Mouse (Mus musculus) hindbrain, embryonic 16.5 days (tissue): ENCODE data around the gene Ctdnep1. TPM values are rescaled to one million over a fixed set of nuclear protein-coding genes. Genes with fewer than 3 reads are reported as not detected.
A peak's percentile ranks its signal among the peaks of the same experiment; 100 is the strongest.
"Not testable (repeated sequence)": the region's sequence is repeated elsewhere in the genome, so short reads cannot be mapped to it uniquely, and the experiment has no call there.

Experiments
- ATAC-seq: fragments of 200-750 bp; cut with Nextera tagmentation; 2 replicates; pipeline ENCODE4 v1.8.0; 2017; ENCODE audit warnings: moderate TSS enrichment, moderate library complexity
- H3K27ac ChIP-seq: fragments of 300-500 bp; sonication (generic); 2 replicates; pipeline ENCODE4 v1.5.1; 2014; ENCODE audit warnings: low read depth, mild to moderate bottlenecking, control low read depth, low read length, moderate library complexity
- H3K27me3 ChIP-seq: fragments of 300-500 bp; sonication (generic); replicated peaks from 2 replicates; pipeline ENCODE4 v1.6.1; 2014; ENCODE audit warnings: low read length; ENCODE audit not compliant: control insufficient read depth, insufficient read depth
- H3K36me3 ChIP-seq: fragments of 300-500 bp; sonication (generic); 2 replicates; pipeline ENCODE4 v1.6.1; 2014; ENCODE audit warnings: mild to moderate bottlenecking, low read length, moderate library complexity, mixed read lengths; ENCODE audit not compliant: control insufficient read depth, insufficient read depth
- H3K4me1 ChIP-seq: fragments of 300-500 bp; sonication (generic); 2 replicates; pipeline ENCODE4 v1.6.1; 2014; ENCODE audit warnings: low read depth, low read length; ENCODE audit not compliant: control insufficient read depth, insufficient read depth
- H3K4me2 ChIP-seq: fragments of 300-500 bp; sonication (generic); 2 replicates; pipeline ENCODE4 v1.6.1; 2014; ENCODE audit warnings: mild to moderate bottlenecking, low read length, control low read depth, moderate library complexity
- H3K4me3 ChIP-seq: fragments of 300-500 bp; sonication (generic); 2 replicates; pipeline ENCODE4 v1.5.1; 2014; ENCODE audit warnings: mild to moderate bottlenecking, low read length, control low read depth, moderate library complexity
- H3K9ac ChIP-seq: fragments of 300-500 bp; sonication (generic); 2 replicates; pipeline ENCODE4 v1.6.1; 2014; ENCODE audit warnings: low read depth, mild to moderate bottlenecking, control low read depth, low read length, moderate library complexity
- H3K9me3 ChIP-seq: fragments of 300-500 bp; sonication (generic); 2 replicates; pipeline ENCODE4 v1.6.1; 2014; ENCODE audit warnings: mild to moderate bottlenecking, low read length, moderate library complexity; ENCODE audit not compliant: control insufficient read depth
- WGBS: fragments of 180-500 bp; shearing (Covaris S2); extraction: QIAGEN DNeasy Blood & Tissue Kit; methylation state at CpG from one replicate; pipeline ENCODE4 v1.1.7; 2014; 5-methylcytosine and 5-hydroxymethylcytosine counted together
- polyA plus RNA-seq: library from polyadenylated mRNA; unstranded; fragments of >200 nt; fragmentation: Nextera tagmentation; extraction: Ambion mirVana; gene quantifications from 2 replicates; pipeline ENCODE4 v1.2.1, GENCODE M21; 2015

Ctdnep1 gene
- polyA plus RNA-seq, 1 experiment from 2014 or later: 26.9 TPM

DNA sequence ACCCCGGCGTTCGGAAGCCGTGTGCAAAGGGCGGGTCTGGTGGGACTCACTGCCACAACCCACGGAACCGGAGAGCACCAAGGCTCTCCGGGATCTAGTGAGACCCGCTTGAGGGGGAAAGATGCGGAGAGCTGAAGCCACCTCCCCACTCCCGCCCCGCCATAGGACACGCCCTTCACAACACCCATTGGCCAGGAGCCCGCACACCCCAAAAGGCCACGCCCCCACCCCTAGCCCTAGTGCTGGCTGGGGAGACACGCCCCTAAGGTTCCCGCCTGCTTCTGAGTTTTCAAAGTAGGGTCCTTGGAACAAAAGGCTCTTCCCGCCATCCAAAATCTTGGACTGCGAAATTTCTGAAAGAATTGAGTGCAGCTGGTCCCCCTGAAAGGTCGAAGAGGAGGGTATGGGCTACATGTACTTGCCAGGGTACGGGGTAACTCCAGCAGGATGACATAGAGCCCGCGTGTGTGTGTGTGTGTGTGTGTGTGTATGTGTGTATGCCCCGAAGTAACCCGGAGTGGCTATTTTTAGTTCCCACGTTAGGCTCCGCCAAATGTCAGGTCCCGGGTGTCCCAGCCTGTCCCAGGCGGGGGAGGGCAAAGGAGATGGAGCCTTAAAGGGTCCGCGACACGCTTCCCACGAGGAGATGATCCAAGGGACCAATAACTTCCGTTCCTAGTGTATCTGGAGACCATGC is 32.7 kb upstream of the Ctdnep1 start, which contains the start of gene Slc2a4:
Gene Slc2a4 (minus strand): TSS at position 123 of the 697 bp plus-strand sequence.
- Histone ChIP-seq H3K27ac (0 out of 2 replicates have a peak within 1 kb of the TSS, but pooled peaks have one; percentile 34), H3K9me3 (no peaks in the 10 kb centered on the region), H3K27me3 (peaks cover 3% of the 10 kb centered on the region), H3K4me3 (peak within 1 kb of the TSS; percentile 50), H3K4me1 (peaks cover 8% of the 10 kb centered on the region), H3K36me3 (no peaks in the 10 kb centered on the region), H3K4me2 (peak within 1 kb of the TSS; percentile 65), H3K9ac (peak within 1 kb of the TSS; percentile 59)
- WGBS: 0% methylated on average over 34 of the region's 34 CpGs
- ATAC-seq: peak; percentile 92

DNA sequence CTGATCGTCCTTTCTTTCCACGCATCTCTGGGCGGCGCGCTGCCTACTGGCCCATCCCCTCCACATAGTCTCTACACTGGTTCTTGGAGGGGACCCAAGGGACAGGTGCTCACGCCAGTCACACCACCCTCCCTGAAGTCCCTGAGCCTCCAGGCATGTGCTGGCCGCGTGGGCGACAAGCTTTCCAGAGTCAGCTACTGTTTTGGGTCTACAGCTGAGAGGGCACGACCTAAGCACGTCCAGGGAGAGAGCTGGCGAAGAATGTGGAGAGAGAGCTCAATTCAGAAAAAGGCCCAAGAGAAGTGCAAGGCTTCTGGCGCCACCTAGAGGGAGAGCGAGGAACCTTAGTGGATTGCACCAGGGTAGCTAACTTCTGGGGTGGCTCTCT is 32.2 kb upstream of the Ctdnep1 start:
- H3K36me3 ChIP-seq: no peaks in the 10 kb centered on the region
- H3K9me3 ChIP-seq: no peaks in the 10 kb centered on the region
- 0% methylated on average over 14 of the region's 14 CpGs for WGBS
- no peak overlapping the region for H3K9ac ChIP-seq
- H3K4me3 ChIP-seq: peak overlapping the region; percentile 50
- peaks cover 8% of the 10 kb centered on the region for H3K4me1 ChIP-seq
- 0 out of 2 replicates have a peak overlapping the region, but pooled peaks have one; percentile 3 for H3K27ac ChIP-seq
- peak; percentile 50 for ATAC-seq
- H3K4me2 ChIP-seq: peak overlapping the region; percentile 65
- H3K27me3 ChIP-seq: peaks cover 3% of the 10 kb centered on the region

DNA sequence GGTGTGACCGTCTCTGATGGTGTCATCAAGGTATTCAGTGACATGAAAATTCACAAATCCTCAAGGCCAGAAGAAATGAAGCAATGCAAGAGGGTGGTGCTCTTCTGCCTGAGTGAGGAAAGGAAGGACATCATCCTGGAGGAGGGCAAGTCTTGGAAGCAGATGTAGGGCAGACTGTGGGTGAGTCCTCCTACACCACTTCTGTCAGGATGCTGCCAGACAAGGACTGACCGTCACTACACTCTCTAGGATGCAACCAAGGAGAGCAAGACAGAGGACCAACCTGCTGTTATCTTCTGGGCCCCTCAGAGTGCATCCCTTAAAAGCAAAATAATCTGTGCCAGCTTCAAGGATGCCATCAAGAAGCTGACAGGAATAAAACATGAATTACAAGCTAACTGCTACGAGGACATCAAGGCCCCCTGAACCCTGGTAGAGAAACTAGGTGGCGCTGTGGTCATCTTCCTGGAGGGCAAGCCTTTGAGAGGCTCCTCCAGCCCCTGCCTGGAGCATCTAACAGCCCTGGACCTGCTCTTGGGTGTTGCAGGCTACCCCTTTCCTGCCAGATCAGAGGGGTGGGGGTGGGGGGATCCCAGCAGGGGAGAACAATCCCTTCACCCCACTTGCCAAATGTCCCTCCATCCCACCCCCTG is 30.0 kb upstream of the Ctdnep1 start:
- H3K9me3 ChIP-seq: no peaks in the 10 kb centered on the region
- no peak overlapping the region for H3K9ac ChIP-seq
- H3K4me2 ChIP-seq: no peak overlapping the region
- no peaks in the 10 kb centered on the region for H3K36me3 ChIP-seq
- no peak for ATAC-seq
- H3K4me3 ChIP-seq: no peak overlapping the region
- H3K4me1 ChIP-seq: peaks cover 8% of the 10 kb centered on the region
- 42% methylated on average over 4 of the region's 4 CpGs for WGBS
- H3K27ac ChIP-seq: no peak overlapping the region
- peaks cover 3% of the 10 kb centered on the region for H3K27me3 ChIP-seq

DNA sequence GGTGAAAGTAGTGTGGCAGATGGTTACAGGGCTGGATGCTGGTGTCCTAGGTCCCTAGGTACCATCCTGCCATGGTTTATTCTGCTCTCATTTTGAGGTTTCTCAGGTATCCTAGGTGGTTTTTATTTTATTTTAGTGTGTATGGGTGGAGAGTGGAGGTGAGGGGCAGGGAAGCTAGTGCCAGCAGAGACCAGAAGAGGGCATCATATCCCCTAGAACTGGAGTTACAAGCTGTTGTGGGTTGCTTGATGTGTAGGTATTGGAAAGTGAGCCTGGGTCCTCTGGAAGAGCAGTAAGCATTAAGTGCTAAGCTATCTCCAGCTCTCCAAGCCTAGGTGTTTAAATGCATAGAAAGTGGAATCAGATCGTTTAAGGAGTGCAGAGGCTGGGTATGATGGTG is 28.7 kb upstream of the Ctdnep1 start:
- Histone ChIP-seq H3K4me2 (no peak overlapping the region), H3K27ac (no peak overlapping the region), H3K27me3 (peaks cover 6% of the 10 kb centered on the region), H3K9me3 (no peaks in the 10 kb centered on the region), H3K36me3 (no peaks in the 10 kb centered on the region), H3K9ac (no peak overlapping the region), H3K4me3 (no peak overlapping the region), H3K4me1 (peaks cover 8% of the 10 kb centered on the region)
- WGBS: 42% methylated on average over 1 of the region's 1 CpGs
- no peak for ATAC-seq

DNA sequence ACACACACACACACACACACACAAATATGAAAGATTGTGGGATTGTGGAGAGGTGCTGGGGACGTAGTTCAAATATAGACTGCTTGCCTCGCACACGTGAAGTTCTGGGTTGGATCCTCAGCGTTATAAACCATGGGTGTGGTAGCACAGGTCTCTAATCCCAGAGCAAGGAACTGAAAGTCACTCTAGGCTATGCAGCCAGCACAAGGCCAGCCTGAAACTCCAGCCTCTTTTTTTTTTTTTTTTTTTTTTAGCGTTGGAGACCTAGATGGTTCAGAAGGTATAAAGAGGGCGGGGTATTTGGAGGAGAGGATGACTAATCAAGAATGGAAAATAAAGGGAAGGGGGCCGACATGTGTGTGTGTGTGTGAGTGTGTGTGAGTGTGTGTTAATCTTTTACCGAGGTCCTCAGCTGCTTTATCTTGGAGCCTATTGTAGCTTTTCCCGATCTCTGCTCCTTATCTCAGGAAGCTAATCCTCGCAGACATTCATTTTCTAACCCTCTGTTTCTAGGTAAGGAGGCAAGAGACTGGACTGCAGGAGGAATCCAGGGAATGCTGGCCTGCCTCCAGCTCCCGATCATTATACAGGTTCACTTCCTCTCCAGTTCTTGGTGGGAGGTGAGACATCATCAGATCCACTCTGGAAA is 27.6 kb upstream of the Ctdnep1 start:
- Histone ChIP-seq H3K4me2 (no peak overlapping the region), H3K9ac (no peak overlapping the region), H3K27me3 (peaks cover 3% of the 10 kb centered on the region; the same call in 1 of the 2 replicates), H3K4me3 (no peak overlapping the region), H3K9me3 (no peaks in the 10 kb centered on the region), H3K4me1 (peaks cover 2% of the 10 kb centered on the region), H3K27ac (no peak overlapping the region), H3K36me3 (no peaks in the 10 kb centered on the region)
- 71% methylated on average over 11 of the region's 11 CpGs for WGBS
- no peak for ATAC-seq

DNA sequence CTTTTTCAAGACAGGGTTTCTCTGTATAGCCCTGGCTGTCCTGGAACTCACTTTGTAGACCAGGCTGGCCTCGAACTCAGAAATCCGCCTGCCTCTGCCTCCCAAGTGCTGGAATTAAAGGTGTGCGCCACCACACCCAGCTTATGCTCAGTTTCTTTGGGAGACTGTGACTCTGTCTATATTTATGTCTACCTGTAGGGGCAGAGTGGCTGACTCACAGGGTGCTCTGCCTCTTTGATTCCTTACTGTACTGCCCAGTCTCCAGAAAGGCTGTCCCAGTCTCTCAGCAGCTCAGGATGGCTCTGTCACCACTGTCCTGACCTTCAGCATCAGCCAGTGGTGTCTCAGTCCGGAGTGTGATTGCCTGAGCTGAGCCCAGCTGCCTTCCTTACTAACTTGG is 25.3 kb upstream of the Ctdnep1 start:
- not testable (repeated sequence) for H3K4me3 ChIP-seq, H3K27me3 ChIP-seq, H3K4me1 ChIP-seq, H3K9me3 ChIP-seq, ATAC-seq, H3K27ac ChIP-seq, H3K9ac ChIP-seq, H3K36me3 ChIP-seq, H3K4me2 ChIP-seq
- WGBS: 81% methylated on average over 4 of the region's 4 CpGs

DNA sequence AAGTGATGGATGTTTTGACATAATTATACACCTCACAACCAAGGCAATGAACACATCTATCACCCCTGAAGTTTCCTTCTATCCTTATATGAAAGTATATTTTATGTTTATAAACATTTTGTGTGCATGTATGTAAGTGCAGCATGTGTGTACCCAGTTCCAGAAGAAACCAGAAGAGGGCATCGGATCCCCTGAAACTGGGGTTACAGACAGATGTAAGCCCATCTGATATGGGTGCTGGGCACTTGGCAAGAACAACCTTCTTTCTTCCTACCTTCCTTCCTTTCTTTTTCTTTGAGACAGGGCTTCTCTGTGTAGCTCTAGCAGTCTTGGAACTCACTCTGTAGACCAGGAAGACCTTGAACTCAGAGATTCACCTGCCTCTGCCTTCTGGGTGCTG is 24.7 kb upstream of the Ctdnep1 start:
- Histone ChIP-seq H3K4me1 (no peaks in the 10 kb centered on the region), H3K27ac (no peak overlapping the region)

DNA sequence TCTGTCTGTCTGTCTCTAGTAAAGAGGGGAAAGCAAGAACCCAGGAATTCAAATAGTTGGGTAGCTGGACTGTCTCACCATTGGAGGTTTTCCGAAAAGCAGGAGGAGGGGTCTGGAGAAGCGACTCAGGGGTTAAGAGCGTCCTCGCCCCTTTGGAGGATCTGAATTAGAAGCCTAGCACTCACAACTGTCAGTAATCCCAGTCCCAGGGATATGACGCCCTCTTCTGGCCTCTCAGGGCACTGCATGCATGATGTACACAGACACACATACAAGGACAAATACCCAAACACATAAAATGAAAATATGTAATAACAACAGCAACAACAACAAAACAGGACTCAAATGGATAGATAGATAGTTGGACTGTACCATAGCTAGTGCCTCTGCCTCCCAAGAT is 20.3 kb upstream of the Ctdnep1 start:
- H3K4me3 ChIP-seq: no peak overlapping the region
- whole genome bisulfite sequencing: 30% methylated on average over 5 of the region's 5 CpGs
- H3K9ac ChIP-seq: no peak overlapping the region
- peaks cover 30% of the 10 kb centered on the region for H3K27me3 ChIP-seq
- H3K9me3 ChIP-seq: no peaks in the 10 kb centered on the region
- ATAC-seq: no peak
- H3K27ac ChIP-seq: no peak overlapping the region
- H3K4me1 ChIP-seq: peaks cover 4% of the 10 kb centered on the region; the same call in 1 of the 2 replicates
- H3K36me3 ChIP-seq: no peaks in the 10 kb centered on the region
- no peak overlapping the region for H3K4me2 ChIP-seq

More for the DNA sequence above, 24.7 kb upstream of the Ctdnep1 start:
- WGBS: 68% methylated on average over 1 of the region's 1 CpGs
- Histone ChIP-seq H3K27me3 (peaks cover 3% of the 10 kb centered on the region; the same call in 1 of the 2 replicates), H3K36me3 (no peaks in the 10 kb centered on the region), H3K9me3 (no peaks in the 10 kb centered on the region), H3K4me2 (no peak overlapping the region), H3K4me3 (no peak overlapping the region), H3K9ac (no peak overlapping the region)
- ATAC-seq: no peak

DNA sequence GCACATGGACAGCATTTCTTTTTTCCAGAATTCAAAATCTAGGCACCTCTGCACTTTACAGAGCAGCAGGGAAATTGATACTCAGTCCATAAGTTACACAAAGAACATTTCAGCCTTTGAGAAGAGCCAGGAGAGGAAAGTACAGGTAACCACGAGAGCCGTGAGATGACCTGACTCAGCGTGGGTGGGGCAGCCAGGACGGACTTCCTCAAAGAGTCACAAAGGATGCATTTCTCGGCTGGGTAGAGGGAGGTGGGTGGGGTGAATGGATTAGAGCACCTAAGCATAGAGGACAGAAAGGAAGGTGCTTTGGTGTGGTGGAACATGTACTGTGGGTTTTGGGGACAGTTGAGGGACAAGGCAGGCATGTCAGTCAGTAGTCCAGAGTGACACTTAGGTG is 19.1 kb upstream of the Ctdnep1 start:
- Histone ChIP-seq H3K4me3 (no peak overlapping the region), H3K9me3 (no peaks in the 10 kb centered on the region), H3K36me3 (no peaks in the 10 kb centered on the region), H3K4me1 (peaks cover 8% of the 10 kb centered on the region), H3K27ac (no peak overlapping the region), H3K4me2 (no peak overlapping the region), H3K9ac (no peak overlapping the region), H3K27me3 (peaks cover 34% of the 10 kb centered on the region)
- ATAC-seq: no peak
- 45% methylated on average over 5 of the region's 5 CpGs for WGBS
